Mouse (Mus musculus): Measurements from ENCODE around the gene Cyp1b1.

GRCm38 (mm10) chr17:79726613-79727012, 11.8 kb upstream of the Cyp1b1 start:
- TF ChIP-seq ZC3H11A (IDR thresholded peaks at IDR 0.05; ENCODE audit: borderline replicate concordance, low read depth, low read length) = no peak
- TF ChIP-seq HCFC1 (IDR thresholded peaks at IDR 0.05; ENCODE audit: borderline replicate concordance, insufficient read depth, low read length) = no peak
- no peak for TF ChIP-seq CHD2 (IDR thresholded peaks at IDR 0.05; ENCODE audit: low read depth, low read length)
- no peak for TF ChIP-seq MAFK (IDR thresholded peaks at IDR 0.05; ENCODE audit: insufficient read depth, low read depth, low read length)
- TF ChIP-seq ZNF384 (IDR thresholded peaks at IDR 0.05; ENCODE audit: low read depth, low read length) = no peak
